ENCODE assay signal across 8 mouse cellular contexts in genomic region chr8:70648921-70649320, GRCm38 (mm10). TPM values are rescaled to one million over a fixed set of nuclear protein-coding genes. Genes with fewer than 3 reads are reported as not detected.
DNase-seq lines count a peak whose midpoint lies in the region; ATAC-seq and TF ChIP-seq lines count a peak whose summit lies in the region.

No protein-coding gene starts in this region.

- H3K4me1 ChIP-seq in embryonic facial prominence, embryonic 15.5 days, result peaks cover 26% of the 10 kb centered on the region
- H3K4me1 ChIP-seq in limb, embryonic 12.5 days (replicated peaks), result peaks cover 47% of the 10 kb centered on the region
- peaks cover 5% of the 10 kb centered on the region for H3K4me1 ChIP-seq in olfactory bulb, adult 2 months (ENCODE audit: control insufficient read depth, insufficient read depth, low read length)

- H3K27ac ChIP-seq in layer of hippocampus, adult 2 months, result peak overlapping the region; percentile 75
- H3K27ac ChIP-seq in embryonic facial prominence, embryonic 15.5 days (replicated peaks), result peak overlapping the region; percentile 7; the same call in 1 of the 2 replicates
- H3K27ac ChIP-seq in limb, embryonic 12.5 days, result peak overlapping the region; percentile 59; the same call in 1 of the 2 replicates
- 0 out of 2 replicates have a peak overlapping the region, but pooled peaks have one; percentile 1 for H3K27ac ChIP-seq in olfactory bulb, adult 2 months (ENCODE audit: insufficient read depth, low read depth, low read length)

- DNase-seq in layer of hippocampus, adult 2 months (ENCODE audit: low spot score in 2 of 2), result no peak
- no peak for DNase-seq in layer of hippocampus, adult 9-11 months
- no peak for DNase-seq in Muller cell, postnatal 12 days (ENCODE audit: inconsistent ontology term)
- DNase-seq in ovary, postnatal 10 days (ENCODE audit: low spot score), result no peak
- DNase-seq in layer of hippocampus, postnatal 10 days (ENCODE audit: low spot score in 2 of 2), result no peak

- no peak for ATAC-seq in embryonic facial prominence, embryonic 15.5 days (ENCODE audit: insufficient number of reproducible peaks, low FRiP score, low TSS enrichment, low read depth)
- ATAC-seq in limb, embryonic 12.5 days (ENCODE audit: insufficient number of reproducible peaks, insufficient read depth, low FRiP score, low TSS enrichment, low read depth), result no peak

- H3K4me3 ChIP-seq in layer of hippocampus, adult 2 months, result no peak overlapping the region
- no peak overlapping the region for H3K4me3 ChIP-seq in embryonic facial prominence, embryonic 15.5 days (replicated peaks)
- no peak overlapping the region for H3K4me3 ChIP-seq in limb, embryonic 12.5 days (replicated peaks)
- H3K4me3 ChIP-seq in olfactory bulb, adult 2 months (ENCODE audit: insufficient read depth, low read depth, low read length), result no peak overlapping the region

- H3K27me3 ChIP-seq in embryonic facial prominence, embryonic 15.5 days, result no peaks in the 10 kb centered on the region
- H3K27me3 ChIP-seq in limb, embryonic 12.5 days, result no peaks in the 10 kb centered on the region

- H3K36me3 ChIP-seq in embryonic facial prominence, embryonic 15.5 days, result peaks cover 28% of the 10 kb centered on the region
- peaks cover 48% of the 10 kb centered on the region for H3K36me3 ChIP-seq in limb, embryonic 12.5 days

- no peak for TF ChIP-seq POLR2A in olfactory bulb, adult 2 months (IDR thresholded peaks at IDR 0.05; ENCODE audit: insufficient read depth, low read depth, low read length)

- WGBS in embryonic facial prominence, embryonic 15.5 days, result 44% methylated on average over 3 of the region's 3 CpGs
- 61% methylated on average over 3 of the region's 3 CpGs for WGBS in limb, embryonic 12.5 days
- WGBS in olfactory bulb, adult 2 months, result 61% methylated on average over 3 of the region's 3 CpGs

- TF ChIP-seq CTCF in layer of hippocampus, adult 2 months (conservative IDR thresholded peaks at IDR 0.05), result no peak
- no peak for TF ChIP-seq CTCF in olfactory bulb, adult 2 months (IDR thresholded peaks at IDR 0.05; ENCODE audit: insufficient read depth, low read depth, low read length)

- no peaks in the 10 kb centered on the region for H3K9me3 ChIP-seq in embryonic facial prominence, embryonic 15.5 days (replicated peaks)
- no peaks in the 10 kb centered on the region for H3K9me3 ChIP-seq in limb, embryonic 12.5 days

- no peak overlapping the region for H3K9ac ChIP-seq in embryonic facial prominence, embryonic 15.5 days
- no peak overlapping the region for H3K9ac ChIP-seq in limb, embryonic 12.5 days (replicated peaks)

- no peak overlapping the region for H3K4me2 ChIP-seq in embryonic facial prominence, embryonic 15.5 days (replicated peaks)
- no peak overlapping the region for H3K4me2 ChIP-seq in limb, embryonic 12.5 days

RNA-seq across cellular contexts. Expression of gene Pgpep1, which starts 11.3 kb away (rescaled TPM):
- total RNA-seq in layer of hippocampus, adult 2 months (2021), result 10 to 100 TPM; 25.4 to 29.1 TPM
- polyA plus RNA-seq in embryonic facial prominence, embryonic 15.5 days (2015; fragmentation: Nextera tagmentation; extraction: Ambion mirVana), result 52.1 and 56.6 TPM in 2 replicates
- polyA plus RNA-seq in limb, embryonic 12.5 days (2016; fragmentation: Nextera tagmentation; extraction: Ambion mirVana), result 45.7 and 53.9 TPM in 2 replicates
- not detected in 2 replicates for polyA plus RNA-seq in olfactory bulb, adult 2 months (2012; ENCODE audit: insufficient read depth, insufficient read length, low replicate concordance, missing spikeins)
- 10 to 100 TPM; 25.8 to 31.9 TPM for total RNA-seq in layer of hippocampus, postnatal 10 days (2021)

RNA-seq across cellular contexts. Expression of gene Gdf15, which starts 16.7 kb away (rescaled TPM):
- total RNA-seq in layer of hippocampus, adult 2 months (2021), result under 1 TPM in 1 of 2 experiments, not detected in 1; 0.25 TPM
- polyA plus RNA-seq in embryonic facial prominence, embryonic 15.5 days (2015; fragmentation: Nextera tagmentation; extraction: Ambion mirVana), result 0.16 TPM in 2 replicates
- 0.15 TPM in 1 of 2 replicates, not detected in the other for polyA plus RNA-seq in limb, embryonic 12.5 days (2016; fragmentation: Nextera tagmentation; extraction: Ambion mirVana)
- not detected in 2 replicates for polyA plus RNA-seq in olfactory bulb, adult 2 months (2012; ENCODE audit: insufficient read depth, insufficient read length, low replicate concordance, missing spikeins)
- not detected for total RNA-seq in layer of hippocampus, postnatal 10 days (2021)

RNA-seq across cellular contexts. Expression of gene Lsm4, which starts 24.1 kb away (rescaled TPM):
- total RNA-seq in layer of hippocampus, adult 2 months (2021), result 10 to 100 TPM; 58.2 to 61.8 TPM
- polyA plus RNA-seq in embryonic facial prominence, embryonic 15.5 days (2015; fragmentation: Nextera tagmentation; extraction: Ambion mirVana), result 243 and 244 TPM in 2 replicates
- 335 and 339 TPM in 2 replicates for polyA plus RNA-seq in limb, embryonic 12.5 days (2016; fragmentation: Nextera tagmentation; extraction: Ambion mirVana)
- not detected in 2 replicates for polyA plus RNA-seq in olfactory bulb, adult 2 months (2012; ENCODE audit: insufficient read depth, insufficient read length, low replicate concordance, missing spikeins)
- 10 to 100 TPM; 72.3 to 76.5 TPM for total RNA-seq in layer of hippocampus, postnatal 10 days (2021)

RNA-seq across cellular contexts. Expression of gene Lrrc25, which starts 33.0 kb away (rescaled TPM):
- under 1 TPM; 0.54 to 0.97 TPM for total RNA-seq in layer of hippocampus, adult 2 months (2021)
- polyA plus RNA-seq in embryonic facial prominence, embryonic 15.5 days (2015; fragmentation: Nextera tagmentation; extraction: Ambion mirVana), result 2.9 and 4.0 TPM in 2 replicates
- polyA plus RNA-seq in limb, embryonic 12.5 days (2016; fragmentation: Nextera tagmentation; extraction: Ambion mirVana), result 0.76 and 1.2 TPM in 2 replicates
- polyA plus RNA-seq in olfactory bulb, adult 2 months (2012; ENCODE audit: insufficient read depth, insufficient read length, low replicate concordance, missing spikeins), result not detected in 2 replicates
- total RNA-seq in layer of hippocampus, postnatal 10 days (2021), result 1 to 10 TPM in 1 of 2 experiments, under 1 TPM in 1; 0.96 to 2.3 TPM

RNA-seq across cellular contexts. Expression of gene Ssbp4, which starts 40.2 kb away (rescaled TPM):
- 100 to 1,000 TPM; 274 to 297 TPM for total RNA-seq in layer of hippocampus, adult 2 months (2021)
- 127 and 130 TPM in 2 replicates for polyA plus RNA-seq in embryonic facial prominence, embryonic 15.5 days (2015; fragmentation: Nextera tagmentation; extraction: Ambion mirVana)
- 137 and 151 TPM in 2 replicates for polyA plus RNA-seq in limb, embryonic 12.5 days (2016; fragmentation: Nextera tagmentation; extraction: Ambion mirVana)
- not detected in 2 replicates for polyA plus RNA-seq in olfactory bulb, adult 2 months (2012; ENCODE audit: insufficient read depth, insufficient read length, low replicate concordance, missing spikeins)
- 100 to 1,000 TPM; 225 to 240 TPM for total RNA-seq in layer of hippocampus, postnatal 10 days (2021)

Comparison
In these comparisons a context has a peak if more than half of its experiments do, and no peak if none do; other contexts are left out.
1. H3K27ac ChIP-seq: peak in every context shown above with its lines; median percentile 75 in layer of hippocampus, adult 2 months; 59 in limb, embryonic 12.5 days; 7 in embryonic facial prominence, embryonic 15.5 days; 1 in olfactory bulb, adult 2 months.